Mouse (Mus musculus): Measurements from ENCODE around the gene Dhx37.

GRCm38 (mm10) chr5:125443335-125443734, 9.4 kb upstream of the Dhx37 start:
- TF ChIP-seq CTCF (IDR thresholded peaks at IDR 0.05; ENCODE audit: borderline replicate concordance, insufficient read depth, low read depth, low read length) (no peak), POLR2A (IDR thresholded peaks at IDR 0.05; ENCODE audit: borderline replicate concordance, insufficient read depth, low read length) (no peak)

Measured in cerebellum, adult 2 months (tissue).